Mouse (Mus musculus) intestine, postnatal 0 days (tissue): ENCODE data around the gene Egln3. TPM values are rescaled to one million over a fixed set of nuclear protein-coding genes. Genes with fewer than 3 reads are reported as not detected.

ENCODE experiments used
- ATAC-seq: fragments of 200-750 bp; cut with Nextera tagmentation; 2 replicates; pipeline ENCODE4 v1.8.0; 2017; ENCODE audit warnings: mild to moderate bottlenecking, moderate TSS enrichment, moderate library complexity
- H3K27ac ChIP-seq: fragments of 300-500 bp; sonication (generic); 2 replicates; pipeline ENCODE4 v1.5.1; 2014; ENCODE audit warnings: mild to moderate bottlenecking, low read depth, low read length, moderate library complexity
- H3K27me3 ChIP-seq: fragments of 300-500 bp; sonication (generic); replicated peaks from 2 replicates; pipeline ENCODE4 v1.6.1; 2014; ENCODE audit warnings: low read length, mixed read lengths; ENCODE audit not compliant: control insufficient read depth, insufficient read depth
- H3K36me3 ChIP-seq: fragments of 300-500 bp; sonication (generic); 2 replicates; pipeline ENCODE4 v1.6.1; 2014; ENCODE audit warnings: mild to moderate bottlenecking, moderate library complexity; ENCODE audit not compliant: control insufficient read depth, insufficient read depth
- H3K4me1 ChIP-seq: fragments of 300-500 bp; sonication (generic); replicated peaks from 2 replicates; pipeline ENCODE4 v1.6.1; 2014; ENCODE audit warnings: antibody characterized with exemption, low read length, mixed read lengths; ENCODE audit not compliant: control insufficient read depth, insufficient read depth
- H3K4me2 ChIP-seq: fragments of 300-500 bp; sonication (generic); replicated peaks from 2 replicates; pipeline ENCODE4 v1.6.1; 2014; ENCODE audit warnings: low read depth, mild to moderate bottlenecking, moderate library complexity
- H3K4me3 ChIP-seq: fragments of 300-500 bp; sonication (generic); 2 replicates; pipeline ENCODE4 v1.5.1; 2014; ENCODE audit warnings: low read depth, low read length
- H3K9ac ChIP-seq: fragments of 300-500 bp; sonication (generic); 2 replicates; pipeline ENCODE4 v1.6.1; 2014; ENCODE audit warnings: mild to moderate bottlenecking, low read depth, low read length
- H3K9me3 ChIP-seq: fragments of 300-500 bp; sonication (generic); 2 replicates; pipeline ENCODE4 v1.6.1; 2016; ENCODE audit warnings: mixed run types; ENCODE audit not compliant: control insufficient read depth
- CTCF ChIP-seq: sonication (generic); IDR thresholded peaks from 2 replicates; pipeline ENCODE4 v1.5.1; 2016; ENCODE audit warnings: low read depth, mild to moderate bottlenecking, control low read depth, antibody characterized with exemption, moderate library complexity
- WGBS: fragments of 180-500 bp; shearing (Covaris S2); extraction: QIAGEN DNeasy Blood & Tissue Kit; methylation state at CpG from one replicate; pipeline ENCODE4 v1.1.7; 2014; 5-methylcytosine and 5-hydroxymethylcytosine counted together
- polyA plus RNA-seq: library from polyadenylated mRNA; unstranded; fragments of >200 nt; fragmentation: Nextera tagmentation; extraction: Ambion mirVana; gene quantifications from 2 replicates; pipeline ENCODE4 v1.2.1, GENCODE M21; 2015

Egln3 gene
- polyA plus RNA-seq, 1 experiment from 2014 or later, result 39.2 TPM

DNA sequence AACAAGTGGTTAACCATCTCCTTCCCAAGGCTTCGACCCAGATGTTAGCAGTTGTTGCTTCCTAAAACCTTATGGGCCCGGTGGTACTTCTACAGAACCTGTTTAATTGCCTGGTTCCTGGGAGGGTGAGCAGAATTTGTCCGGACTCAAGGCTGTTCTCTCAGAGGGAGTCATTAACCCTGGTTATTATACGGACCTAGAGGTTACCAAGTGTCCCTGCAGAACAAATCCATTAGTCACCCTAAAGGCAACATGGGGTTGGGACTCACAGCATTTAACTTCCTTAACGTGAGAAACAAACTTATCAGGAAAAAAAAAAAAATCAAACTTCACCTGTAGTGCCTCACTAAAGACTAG lies 11.4 kb downstream of the Egln3 start:
- Histone ChIP-seq H3K27ac (peak overlapping the region; percentile 80), H3K4me3 (peak overlapping the region; percentile 29), H3K36me3 (no peaks in the 10 kb centered on the region), H3K9ac (peak overlapping the region; percentile 41), H3K9me3 (no peaks in the 10 kb centered on the region), H3K27me3 (no peaks in the 10 kb centered on the region), H3K4me2 (peak overlapping the region; percentile 66), H3K4me1 (peaks cover 9% of the 10 kb centered on the region)
- no peak; the same call in 1 of the 2 replicates for ATAC-seq
- under 1% methylated on average over 5 of the region's 5 CpGs for WGBS
- TF ChIP-seq CTCF, result 0 out of 2 replicates have a peak, but pooled peaks have one; percentile 0

- H3K4me1 ChIP-seq, result peaks cover 9% of the 10 kb centered on the region
- peak overlapping the region; percentile 41 for H3K9ac ChIP-seq
- H3K36me3 ChIP-seq, result no peaks in the 10 kb centered on the region
- peak overlapping the region; percentile 80 for H3K27ac ChIP-seq
- H3K9me3 ChIP-seq, result no peaks in the 10 kb centered on the region
- WGBS, result 1% methylated on average over 19 of the region's 19 CpGs
- H3K27me3 ChIP-seq, result no peaks in the 10 kb centered on the region
- 0 out of 2 replicates have a peak, but pooled peaks have one; percentile 5 for TF ChIP-seq CTCF
- H3K4me3 ChIP-seq, result peak overlapping the region; percentile 29
- H3K4me2 ChIP-seq, result peak overlapping the region; percentile 66
- ATAC-seq, result peak; percentile 81
Observed at GRCm38 (mm10) chr12:54191608-54192304, 11.9 kb downstream of the Egln3 start.

- Histone ChIP-seq H3K4me1 (peaks cover 9% of the 10 kb centered on the region; the same call in 1 of the 2 replicates), H3K36me3 (no peaks in the 10 kb centered on the region), H3K4me3 (peak overlapping the region; percentile 29; the same call in 1 of the 2 replicates), H3K9ac (no peak overlapping the region), H3K27me3 (no peaks in the 10 kb centered on the region), H3K27ac (peak overlapping the region; percentile 80), H3K4me2 (peak overlapping the region; percentile 66), H3K9me3 (no peaks in the 10 kb centered on the region)
- WGBS, result 19% methylated on average over 9 of the region's 9 CpGs
- TF ChIP-seq CTCF, result no peak
- peak; percentile 92 for ATAC-seq
Observed at GRCm38 (mm10) chr12:54191181-54191580, 12.5 kb downstream of the Egln3 start.

DNA sequence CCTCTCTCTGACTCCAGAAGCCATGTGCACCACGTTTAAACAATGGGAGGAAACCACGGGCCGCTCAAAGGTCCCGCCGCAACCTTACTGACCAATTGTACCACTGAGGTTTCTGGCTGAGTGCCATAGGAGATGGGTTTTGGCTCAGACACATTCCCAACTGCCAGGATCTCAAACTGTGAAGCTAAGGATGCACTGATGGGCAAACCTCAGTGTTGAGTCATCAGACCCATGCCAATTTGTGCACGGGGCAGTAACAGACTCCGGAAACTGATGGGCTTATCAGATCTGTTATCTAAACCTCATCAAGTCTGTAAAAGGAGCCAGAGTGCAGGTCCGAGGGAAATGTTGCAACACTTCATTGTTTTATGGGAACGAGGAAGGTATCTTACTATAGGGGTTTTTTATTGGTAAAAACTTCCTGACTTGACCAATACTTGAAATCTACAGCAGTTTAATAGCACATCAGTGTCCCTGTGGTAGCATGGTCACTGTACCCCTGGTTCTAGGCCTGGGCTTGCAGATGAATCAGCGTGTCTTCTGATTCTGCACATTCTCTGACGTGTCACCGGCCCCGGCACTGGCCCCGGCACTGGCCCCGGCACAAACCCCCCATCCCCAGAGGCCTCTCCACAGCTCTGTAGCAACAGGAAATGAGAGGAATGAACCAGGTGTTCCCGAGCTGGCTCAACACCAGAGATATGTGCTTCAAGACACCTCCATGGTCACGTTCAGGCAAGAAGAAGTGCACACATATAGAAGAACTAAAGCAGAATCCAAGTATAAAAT lies 15.7 kb downstream of the Egln3 start:
- Histone ChIP-seq H3K9me3 (no peaks in the 10 kb centered on the region), H3K27me3 (no peaks in the 10 kb centered on the region), H3K27ac (peak overlapping the region; percentile 51), H3K4me3 (no peak overlapping the region), H3K4me2 (0 out of 2 replicates have a peak overlapping the region, but pooled peaks have one; percentile 10), H3K36me3 (peaks cover 10% of the 10 kb centered on the region; the same call in 1 of the 2 replicates), H3K4me1 (peaks cover 6% of the 10 kb centered on the region; the same call in 1 of the 2 replicates), H3K9ac (no peak overlapping the region)
- WGBS, result 24% methylated on average over 17 of the region's 17 CpGs
- ATAC-seq, result no peak
- TF ChIP-seq CTCF, result no peak

- TF ChIP-seq CTCF, result no peak
- H3K27me3 ChIP-seq, result no peaks in the 10 kb centered on the region
- H3K4me1 ChIP-seq, result 0 out of 2 replicates have a peak, but pooled peaks cover 6% of the 10 kb centered on the region
- WGBS, result 42% methylated on average over 14 of the region's 14 CpGs
- H3K9ac ChIP-seq, result no peak overlapping the region
- H3K27ac ChIP-seq, result peak overlapping the region; percentile 51
- H3K4me3 ChIP-seq, result no peak overlapping the region
- H3K36me3 ChIP-seq, result peaks cover 16% of the 10 kb centered on the region
- no peaks in the 10 kb centered on the region for H3K9me3 ChIP-seq
- H3K4me2 ChIP-seq, result peak overlapping the region; percentile 17; the same call in 1 of the 2 replicates
- no peak for ATAC-seq
Observed at GRCm38 (mm10) chr12:54186926-54187623, 16.6 kb downstream of the Egln3 start.

- no peaks in the 10 kb centered on the region for H3K27me3 ChIP-seq
- WGBS, result 72% methylated on average over 7 of the region's 7 CpGs
- no peak overlapping the region for H3K4me3 ChIP-seq
- no peak overlapping the region for H3K27ac ChIP-seq
- no peaks in the 10 kb centered on the region for H3K4me1 ChIP-seq
- no peak overlapping the region for H3K4me2 ChIP-seq
- no peak for ATAC-seq
- H3K9me3 ChIP-seq, result no peaks in the 10 kb centered on the region
- TF ChIP-seq CTCF, result no peak
- peaks cover 39% of the 10 kb centered on the region for H3K36me3 ChIP-seq
- no peak overlapping the region for H3K9ac ChIP-seq
Observed at GRCm38 (mm10) chr12:54184264-54184663, 19.4 kb downstream of the Egln3 start.
